Comparison of ENCODE assay signal across 11 mouse cellular contexts in genomic region chr6:24325215-24325614, GRCm38 (mm10).
DNase-seq lines count a peak whose midpoint lies in the region; ATAC-seq lines count a peak whose summit lies in the region.
"Had no signal": no experiment of that assay in that cellular context is flagged by ENCODE, and none has a peak within 500 bp of the region (broad histone marks: within the 10 kb centered on the region; RNA-seq: fewer than 3 reads in every experiment).

No protein-coding gene starts in this region.

- intact Hi-C loops in left cerebral cortex, postnatal 4 days (cut with DNase I): no loop called here
- intact Hi-C loops in heart, postnatal 36 days (cut with DNase I): no loop called here

- peak; percentile 74 for ATAC-seq in hindbrain, embryonic 15.5 days (ENCODE audit: low FRiP score, low read depth)
- ATAC-seq in hindbrain, embryonic 11.5 days (ENCODE audit: low FRiP score): no peak
- no peak for ATAC-seq in midbrain, embryonic 14.5 days (ENCODE audit: low FRiP score, low TSS enrichment)

- H3K27me3 ChIP-seq in hindbrain, embryonic 15.5 days: no peaks in the 10 kb centered on the region
- H3K27me3 ChIP-seq in hindbrain, embryonic 11.5 days (ENCODE audit: control insufficient read depth, insufficient read depth, low read length): no peaks in the 10 kb centered on the region
- no peaks in the 10 kb centered on the region for H3K27me3 ChIP-seq in midbrain, embryonic 14.5 days (ENCODE audit: control insufficient read depth, insufficient read depth, low read length)
- no peaks in the 10 kb centered on the region for H3K27me3 ChIP-seq in midbrain, embryonic 10.5 days (ENCODE audit: low read depth, poor library complexity, severe bottlenecking)
- H3K27me3 ChIP-seq: embryonic facial prominence, embryonic 13.5 days had no signal

- H3K36me3 ChIP-seq in hindbrain, embryonic 15.5 days: no peaks in the 10 kb centered on the region
- H3K36me3 ChIP-seq in hindbrain, embryonic 11.5 days (ENCODE audit: control insufficient read depth, insufficient read depth, low read length): no peaks in the 10 kb centered on the region
- no peaks in the 10 kb centered on the region for H3K36me3 ChIP-seq in midbrain, embryonic 14.5 days (ENCODE audit: control insufficient read depth, insufficient read depth, low read length)
- no peaks in the 10 kb centered on the region for H3K36me3 ChIP-seq in midbrain, embryonic 10.5 days
- H3K36me3 ChIP-seq: embryonic facial prominence, embryonic 13.5 days had no signal

- no peak overlapping the region for H3K4me2 ChIP-seq in hindbrain, embryonic 15.5 days
- no peak overlapping the region for H3K4me2 ChIP-seq in hindbrain, embryonic 11.5 days (replicated peaks; ENCODE audit: low read depth, low read length)
- no peak overlapping the region for H3K4me2 ChIP-seq in midbrain, embryonic 14.5 days (ENCODE audit: low read length)
- H3K4me2 ChIP-seq: embryonic facial prominence, embryonic 13.5 days had no signal

- no peak overlapping the region for H3K9ac ChIP-seq in hindbrain, embryonic 15.5 days
- H3K9ac ChIP-seq in hindbrain, embryonic 11.5 days (ENCODE audit: low read depth, low read length): no peak overlapping the region
- H3K9ac ChIP-seq in midbrain, embryonic 14.5 days (replicated peaks; ENCODE audit: low read length): no peak overlapping the region
- H3K9ac ChIP-seq: embryonic facial prominence, embryonic 13.5 days had no signal

- H3K4me1 ChIP-seq in hindbrain, embryonic 15.5 days (replicated peaks): no peaks in the 10 kb centered on the region
- H3K4me1 ChIP-seq in hindbrain, embryonic 11.5 days (replicated peaks; ENCODE audit: control insufficient read depth, insufficient read depth, low read length): no peaks in the 10 kb centered on the region
- no peaks in the 10 kb centered on the region for H3K4me1 ChIP-seq in midbrain, embryonic 14.5 days (ENCODE audit: control insufficient read depth, insufficient read depth, low read length)
- H3K4me1 ChIP-seq in midbrain, embryonic 10.5 days: no peaks in the 10 kb centered on the region
- H3K4me1 ChIP-seq: embryonic facial prominence, embryonic 13.5 days had no signal

- DNase-seq in hindbrain, embryonic 11.5 days (ENCODE audit: low spot score): no peak
- peak; percentile 32 for DNase-seq in midbrain, embryonic 14.5 days
- no peak for DNase-seq in midbrain, embryonic 10.5 days (ENCODE audit: low spot score)
- DNase-seq in cerebellum, postnatal 10 days: peak; percentile 79 to 86
- peak; percentile 44 for DNase-seq in left cerebral cortex, postnatal 4 days
- DNase-seq in Muller cell, postnatal 12 days (ENCODE audit: inconsistent ontology term): no peak
- DNase-seq in heart, postnatal 36 days: no peak
- DNase-seq: gastrocnemius, adult 2 months; lung, adult 2 months had no signal

- no peaks in the 10 kb centered on the region for H3K9me3 ChIP-seq in hindbrain, embryonic 15.5 days
- H3K9me3 ChIP-seq in hindbrain, embryonic 11.5 days (ENCODE audit: control insufficient read depth, low read length): no peaks in the 10 kb centered on the region
- no peaks in the 10 kb centered on the region for H3K9me3 ChIP-seq in midbrain, embryonic 14.5 days (ENCODE audit: control insufficient read depth, low read length)
- H3K9me3 ChIP-seq in midbrain, embryonic 10.5 days (replicated peaks): no peaks in the 10 kb centered on the region
- H3K9me3 ChIP-seq: embryonic facial prominence, embryonic 13.5 days had no signal

- no peak overlapping the region for H3K27ac ChIP-seq in hindbrain, embryonic 15.5 days (replicated peaks)
- no peak overlapping the region for H3K27ac ChIP-seq in hindbrain, embryonic 11.5 days (ENCODE audit: low read depth, low read length)
- no peak overlapping the region for H3K27ac ChIP-seq in midbrain, embryonic 14.5 days (replicated peaks; ENCODE audit: low read depth, low read length)
- no peak overlapping the region for H3K27ac ChIP-seq in midbrain, embryonic 10.5 days (replicated peaks)
- H3K27ac ChIP-seq: embryonic facial prominence, embryonic 13.5 days; gastrocnemius, adult 2 months had no signal

- no peak overlapping the region for H3K4me3 ChIP-seq in hindbrain, embryonic 15.5 days
- H3K4me3 ChIP-seq in hindbrain, embryonic 11.5 days (ENCODE audit: low read depth, low read length): no peak overlapping the region
- no peak overlapping the region for H3K4me3 ChIP-seq in midbrain, embryonic 14.5 days (replicated peaks; ENCODE audit: low read depth, low read length)
- H3K4me3 ChIP-seq in midbrain, embryonic 10.5 days: no peak overlapping the region
- H3K4me3 ChIP-seq: embryonic facial prominence, embryonic 13.5 days; gastrocnemius, adult 2 months had no signal

Comparison
In these comparisons a context has a peak if more than half of its experiments do, and no peak if none do; other contexts are left out.
1. DNase-seq: peak in midbrain, embryonic 14.5 days (single experiment), cerebellum, postnatal 10 days (2 of 2) and left cerebral cortex, postnatal 4 days (single experiment); none in hindbrain, embryonic 11.5 days (single experiment), midbrain, embryonic 10.5 days (single experiment), Muller cell, postnatal 12 days (single experiment) and heart, postnatal 36 days (0 of 2).